Mouse (Mus musculus): ENCODE data around the gene Parp12. TPM values are rescaled to one million over a fixed set of nuclear protein-coding genes. Genes with fewer than 3 reads are reported as not detected.
A peak's percentile ranks its signal among the peaks of the same experiment; 100 is the strongest.

Gene Parp12
- total RNA-seq (2022) = 1 to 10 TPM; 1.7 to 3.6 (median 2.6) TPM

DNA sequence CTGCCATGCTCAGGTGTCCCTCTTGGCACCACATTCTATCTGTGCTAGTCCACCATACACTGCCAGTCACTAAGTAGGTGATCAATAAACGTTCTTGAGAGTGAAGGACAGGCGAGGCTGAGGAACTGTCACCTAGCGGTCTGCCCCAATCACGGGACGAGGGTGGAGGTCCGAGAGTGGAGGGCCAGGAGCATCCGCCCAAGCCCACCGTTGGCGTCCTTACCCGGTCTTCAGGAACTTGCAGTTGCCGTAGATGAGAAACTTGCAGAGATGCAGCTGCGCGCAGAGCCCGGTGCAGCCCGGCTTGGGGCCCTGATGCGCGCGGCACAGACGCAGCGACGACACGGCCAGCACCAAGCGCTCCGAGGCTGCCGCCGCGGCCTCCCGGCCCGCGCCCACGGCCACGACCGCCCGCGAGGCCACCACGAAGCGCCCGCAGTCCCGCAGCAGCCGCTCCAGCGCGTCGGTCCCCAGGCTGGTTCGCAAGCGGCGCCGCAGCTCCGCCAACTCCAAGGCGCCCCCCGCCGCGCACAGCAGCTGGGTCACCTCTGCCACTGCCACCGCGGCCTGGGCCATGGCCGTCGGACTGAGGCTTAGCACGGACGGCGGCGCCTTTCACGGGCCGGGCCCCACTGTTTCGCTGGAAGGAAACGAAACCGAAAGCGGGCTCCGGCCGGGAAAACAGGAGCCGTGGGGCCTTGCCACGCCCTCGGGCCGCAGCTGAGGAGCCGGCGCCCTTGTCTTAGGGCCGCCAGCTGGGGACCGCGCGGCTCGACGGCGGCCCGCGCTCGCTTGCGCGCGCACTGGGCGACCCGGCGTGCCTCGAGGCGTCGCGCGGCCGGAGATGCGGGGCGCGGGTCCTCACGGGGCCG is at the start of gene Parp12:
Gene Parp12 (minus strand): TSS at position 766 of the 872 bp plus-strand sequence.
- DNase-seq (ENCODE audit: low spot score in 2 of 2) = peak; percentile 60 to 72

DNA sequence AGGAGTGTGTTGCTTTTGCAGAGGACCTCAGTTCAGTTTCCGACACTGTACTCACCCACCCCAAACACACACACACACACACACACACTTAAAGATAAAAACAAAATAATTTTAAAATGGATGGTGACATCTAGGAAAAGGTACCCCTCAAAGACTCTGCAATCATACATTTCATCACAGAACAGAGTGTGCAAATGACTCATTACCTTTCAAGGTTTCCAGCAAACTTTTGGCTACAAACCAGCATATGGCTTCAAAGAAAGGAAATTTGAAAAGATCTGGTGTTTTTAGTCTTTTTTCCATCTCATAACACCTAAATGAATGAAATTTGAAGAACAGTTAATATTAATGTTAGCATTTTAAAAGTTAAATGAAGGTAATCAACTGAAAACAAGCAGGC is 46.7 kb upstream of the Parp12 start:
- DNase-seq (ENCODE audit: low spot score in 2 of 2) = no peak

DNA sequence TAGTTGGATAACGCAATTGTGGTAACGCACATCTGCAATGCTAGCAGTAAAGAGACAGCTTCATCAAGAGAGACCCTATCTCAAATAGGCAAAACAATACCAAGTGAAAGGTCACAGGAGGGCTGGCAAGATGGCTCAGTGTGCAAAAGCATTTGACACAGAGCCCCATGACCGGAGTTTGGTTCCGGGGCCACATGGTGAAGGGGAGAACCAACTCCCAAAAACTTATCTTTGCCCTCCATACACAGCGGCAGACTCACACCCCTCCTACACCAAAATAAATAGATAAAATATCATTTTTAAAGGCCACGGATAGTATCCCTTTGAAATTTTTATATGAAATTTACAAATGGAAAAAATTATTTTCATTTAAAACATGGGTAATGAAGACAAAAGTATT is 43.8 kb upstream of the Parp12 start:
- DNase-seq (ENCODE audit: low spot score in 2 of 2) = no peak

DNA sequence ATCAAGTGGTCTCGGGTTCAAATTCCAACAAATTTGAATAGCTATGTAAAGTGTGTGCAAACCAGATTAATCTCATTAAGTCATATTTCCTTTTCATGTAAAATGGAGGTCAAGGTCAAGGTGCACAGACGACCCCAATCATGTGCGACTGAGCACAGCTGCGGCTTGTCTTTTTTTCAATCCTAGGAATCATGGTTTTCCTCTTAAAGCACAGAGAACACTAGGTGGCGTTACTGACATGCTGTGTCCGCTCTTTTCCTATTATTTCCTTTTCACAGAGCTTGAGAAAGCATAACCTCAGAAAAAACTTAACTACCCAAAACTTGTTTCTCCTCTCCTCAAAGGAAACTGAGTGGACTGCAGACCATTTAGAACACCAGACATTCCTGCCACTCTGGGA is 27.9 kb upstream of the Parp12 start:
- no peak for DNase-seq (ENCODE audit: low spot score in 2 of 2)

DNA sequence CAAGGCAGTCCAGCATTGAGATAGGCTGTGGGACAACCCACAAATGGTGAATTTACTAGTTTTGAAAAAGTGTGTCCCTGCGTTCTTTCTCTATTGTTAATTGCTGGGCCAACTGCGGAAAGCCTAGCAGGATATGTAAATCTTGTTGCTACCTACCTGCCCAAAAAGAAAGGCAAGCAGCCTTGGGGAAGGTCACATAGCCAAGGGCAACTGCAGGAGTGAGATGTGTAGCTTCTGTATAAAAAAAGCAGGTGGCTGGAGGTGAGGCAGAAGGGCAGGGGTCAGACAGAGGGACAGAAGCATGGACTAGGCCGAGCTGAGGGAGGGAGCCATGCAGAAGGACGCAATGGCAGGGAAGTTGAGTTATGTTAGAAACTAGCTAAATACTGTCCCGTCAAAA is 14.4 kb upstream of the Parp12 start:
- DNase-seq (ENCODE audit: low spot score in 2 of 2) = no peak

DNA sequence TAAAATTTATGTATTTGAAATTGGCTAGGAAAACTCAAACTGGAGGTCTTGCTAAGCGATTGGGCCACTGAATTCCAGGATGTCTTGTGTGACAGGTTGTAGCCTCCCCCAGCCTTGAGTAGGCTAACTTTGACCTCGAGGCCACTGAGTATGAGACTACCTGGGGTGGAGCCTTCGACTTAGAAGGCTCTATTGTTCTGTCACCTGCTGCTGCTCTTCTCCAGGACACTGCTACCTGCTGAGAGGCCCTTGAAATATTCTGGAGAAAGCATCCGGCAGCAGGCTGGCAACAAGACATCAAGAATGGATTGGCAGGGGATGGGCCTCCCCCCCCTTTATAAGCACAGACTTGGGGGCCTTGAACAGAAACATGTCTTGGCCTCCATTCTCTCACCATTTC is 13.3 kb upstream of the Parp12 start:
- no peak for DNase-seq (ENCODE audit: low spot score in 2 of 2)

DNA sequence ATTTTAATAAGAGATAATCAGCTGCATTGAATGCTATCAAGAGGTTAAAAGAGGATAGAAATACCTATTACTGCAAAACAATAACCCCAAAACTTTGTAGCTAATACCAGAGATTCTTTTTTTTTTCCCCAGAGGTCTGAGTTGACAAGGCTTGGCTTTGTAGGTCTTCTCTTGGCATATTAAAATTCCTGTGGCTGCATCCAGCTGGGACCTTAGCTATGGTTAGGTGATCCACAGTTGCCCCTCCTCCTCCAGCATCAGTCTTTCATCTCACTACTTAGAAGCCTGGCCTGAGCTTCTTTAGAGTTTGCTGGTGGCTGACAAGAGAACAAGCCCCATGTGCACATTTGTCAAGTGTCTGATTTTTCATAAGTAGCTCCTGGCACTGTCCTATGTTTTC is 6.6 kb upstream of the Parp12 start:
- no peak for DNase-seq (ENCODE audit: low spot score in 2 of 2)

DNA sequence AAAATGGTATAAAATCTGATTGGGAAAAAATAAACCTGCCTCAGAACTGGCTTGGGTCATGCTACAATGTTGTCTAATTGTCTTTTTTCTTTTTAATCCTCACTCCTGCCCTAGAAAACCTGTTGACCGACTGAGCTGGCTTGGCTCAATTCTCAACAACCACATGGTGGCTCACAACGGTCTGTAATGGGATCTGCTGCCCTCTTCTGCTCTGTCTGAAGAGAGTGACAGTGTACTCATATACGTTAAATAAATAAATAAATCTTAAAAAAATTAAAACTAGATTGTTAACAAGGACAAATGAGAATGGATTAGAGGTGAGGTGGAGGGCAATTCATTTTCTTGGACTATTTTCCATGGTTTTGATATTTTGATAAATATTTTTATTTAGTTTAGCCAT is 2.5 kb upstream of the Parp12 start:
- no peak for DNase-seq (ENCODE audit: low spot score in 2 of 2)

DNA sequence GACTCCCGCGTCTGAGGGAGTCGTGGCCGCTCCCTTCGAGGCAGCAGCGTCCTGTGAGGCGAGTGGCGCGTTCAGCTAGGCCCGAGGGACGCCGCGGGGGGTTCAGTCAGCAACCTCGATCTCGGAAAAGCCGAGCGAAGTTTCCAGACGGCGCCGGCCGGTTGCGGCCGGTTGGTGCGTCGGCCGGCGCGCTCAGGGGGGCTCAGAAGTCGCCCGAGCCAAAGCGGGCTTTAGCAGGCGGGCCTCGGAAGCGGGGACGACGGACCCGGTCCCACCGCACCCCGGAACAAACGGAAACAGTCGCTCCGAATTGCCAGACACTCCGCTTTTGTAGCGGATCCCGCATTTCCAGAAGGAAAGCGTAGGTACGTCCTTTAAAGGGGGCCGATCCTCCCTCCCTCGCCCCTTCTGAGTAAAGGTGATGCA is 320 bp upstream of the Parp12 start:
- DNase-seq (ENCODE audit: low spot score in 2 of 2) = peak in 1 of 2 experiments; percentile 3

DNA sequence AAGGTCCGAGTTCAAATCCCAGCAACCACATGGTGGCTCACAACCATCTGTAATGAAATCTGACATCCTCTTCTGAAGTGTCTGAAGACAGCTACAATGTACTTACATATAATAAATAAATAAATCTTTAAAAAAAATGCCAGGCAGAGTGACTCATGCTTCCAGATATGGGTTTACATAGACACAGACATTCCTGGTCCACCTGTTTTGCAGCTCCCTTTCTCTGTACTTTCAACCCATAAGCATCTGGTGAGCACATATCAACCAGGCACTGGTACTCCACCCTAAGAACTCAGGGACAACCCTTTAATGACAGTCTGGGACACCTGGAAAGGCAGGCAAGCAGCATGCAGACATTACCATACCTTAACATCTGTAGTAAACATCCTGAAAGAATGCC is 2.7 kb downstream of the Parp12 start:
- DNase-seq (ENCODE audit: low spot score in 2 of 2) = no peak

DNA sequence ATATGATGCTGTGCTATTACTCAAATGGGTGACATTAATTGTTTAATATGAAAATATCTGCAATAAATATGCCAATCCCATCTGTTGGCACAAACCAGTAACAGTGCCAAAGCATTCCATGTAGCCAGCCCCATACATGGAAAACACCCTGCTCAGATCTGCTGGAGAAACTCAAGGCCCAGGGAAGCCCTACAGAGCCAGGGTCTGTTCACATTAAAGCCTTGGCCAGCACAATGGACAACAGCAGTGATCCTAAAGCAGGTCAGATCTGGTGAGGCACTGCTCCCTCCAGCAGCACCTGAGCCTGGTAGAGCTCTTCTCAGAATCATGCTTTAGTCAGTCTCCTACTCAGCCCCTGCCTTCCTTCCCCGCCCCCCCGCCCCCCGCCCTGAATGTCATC is 5.0 kb downstream of the Parp12 start:
- no peak for DNase-seq (ENCODE audit: low spot score in 2 of 2)

DNA sequence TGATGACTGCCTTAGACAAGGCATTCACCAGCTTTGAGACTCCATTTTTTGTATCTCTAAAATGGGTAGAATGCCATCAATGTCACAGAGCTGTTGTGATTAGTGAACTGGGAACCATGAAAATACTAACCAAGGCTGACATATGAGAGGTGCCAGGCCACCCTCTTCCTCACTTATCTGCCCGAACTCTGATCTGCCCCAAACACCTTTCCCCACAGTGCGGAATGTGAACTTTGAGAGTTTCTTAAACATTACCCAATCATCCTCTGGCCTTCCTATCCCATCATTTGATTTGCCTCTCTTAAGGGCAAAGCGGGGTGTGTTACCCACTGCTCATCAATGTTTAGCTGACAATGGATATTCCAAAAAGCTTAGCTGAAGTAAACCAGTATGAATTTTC is 5.4 kb downstream of the Parp12 start:
- no peak for DNase-seq (ENCODE audit: low spot score in 2 of 2)

DNA sequence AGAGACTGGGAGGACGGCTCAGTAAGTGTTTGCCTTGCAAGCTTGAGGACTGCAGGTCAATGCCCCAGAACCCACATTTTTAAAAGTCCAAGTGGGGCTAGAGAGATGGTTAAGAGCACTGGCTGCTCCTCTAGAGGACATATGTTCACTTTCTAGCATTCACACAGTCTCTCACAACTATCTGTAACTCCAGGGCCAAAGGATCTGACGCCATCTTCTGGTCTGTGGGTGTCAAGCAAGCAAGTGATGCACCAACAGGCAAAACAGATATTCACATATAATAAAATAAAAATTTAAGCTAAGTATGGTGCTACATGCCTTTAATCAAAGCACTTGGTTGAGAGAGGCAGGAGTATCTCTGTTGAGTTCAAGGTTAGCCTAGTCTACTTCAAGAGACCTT is 11.3 kb downstream of the Parp12 start:
- no peak for DNase-seq (ENCODE audit: low spot score in 2 of 2)

DNA sequence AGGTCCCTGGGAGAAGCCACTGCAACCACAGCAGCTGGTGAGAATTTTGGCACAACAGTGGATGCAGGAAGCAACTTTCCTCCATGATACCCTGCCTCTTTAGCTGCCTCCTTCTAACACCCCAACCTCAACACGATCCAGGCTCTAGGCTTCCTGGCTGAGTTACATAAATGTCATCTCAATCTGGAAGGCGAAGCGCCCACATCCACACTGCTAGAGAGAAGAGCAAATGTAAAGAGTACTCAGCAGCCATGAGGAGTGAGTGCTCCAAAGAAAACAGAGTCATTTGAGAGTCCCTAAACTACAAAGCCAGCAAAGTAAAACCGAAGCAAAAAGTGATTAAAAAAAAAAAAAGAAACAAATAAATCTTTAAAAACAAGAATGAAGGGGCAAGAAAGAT is 13.5 kb downstream of the Parp12 start:
- DNase-seq (ENCODE audit: low spot score in 2 of 2) = no peak

DNA sequence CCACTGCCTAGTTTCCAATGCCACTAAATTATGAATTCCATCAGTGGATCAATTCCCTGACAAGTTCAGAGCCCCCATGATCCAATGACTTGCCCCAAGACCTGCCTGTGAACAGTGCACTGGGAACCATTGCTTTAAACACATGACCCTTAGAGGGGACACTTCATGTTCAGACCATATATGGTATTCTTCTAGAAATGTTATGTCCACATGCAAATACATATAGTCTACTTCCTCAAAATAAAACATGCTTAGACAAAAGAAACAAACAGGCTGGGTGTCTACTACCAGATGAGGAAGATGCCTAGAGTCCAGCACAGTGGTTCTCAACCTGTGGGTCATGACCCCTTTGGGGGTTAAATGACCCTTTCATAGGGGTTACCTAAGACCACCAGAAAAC is 41.7 kb downstream of the Parp12 start:
- DNase-seq (ENCODE audit: low spot score in 2 of 2) = no peak

DNA sequence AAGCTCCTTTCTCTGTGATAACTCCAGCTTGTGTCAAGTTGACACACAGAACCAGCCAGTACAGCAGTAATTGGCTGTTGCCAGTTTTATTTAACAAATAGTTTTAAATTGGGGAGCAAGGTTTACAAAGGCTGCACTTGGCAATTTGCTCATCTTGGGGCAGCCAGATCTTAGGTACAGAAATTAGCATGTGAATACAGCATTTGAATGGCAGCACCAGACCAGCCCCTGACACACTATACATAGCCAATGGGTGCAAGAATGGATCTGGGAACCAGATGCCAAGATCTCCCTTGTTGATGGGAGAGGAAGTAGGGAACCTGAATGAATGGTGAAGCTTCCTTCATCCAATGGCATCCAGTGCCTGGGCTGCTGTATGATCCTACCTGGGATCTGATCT is 44.0 kb downstream of the Parp12 start:
- DNase-seq (ENCODE audit: low spot score in 2 of 2) = no peak

DNA sequence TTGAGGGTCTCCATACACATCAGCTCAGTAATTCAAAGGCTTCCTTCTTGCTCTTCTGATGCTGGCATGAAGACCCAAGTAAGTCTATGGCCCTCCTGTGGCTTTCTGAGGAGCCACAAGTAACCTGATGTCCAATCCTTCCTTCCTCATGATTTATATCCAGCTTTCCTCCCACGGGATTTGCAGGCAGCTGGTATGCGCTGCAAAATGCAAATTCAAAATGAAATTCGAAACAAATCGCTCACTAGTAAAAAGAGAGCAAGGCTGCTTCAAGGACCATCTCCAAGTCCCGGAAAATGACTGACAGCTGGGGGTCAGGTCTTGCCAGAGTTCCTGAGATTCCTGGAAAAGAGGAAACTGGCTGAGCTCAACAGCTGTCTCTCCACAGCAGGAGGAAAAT is 45.5 kb downstream of the Parp12 start:
- no peak for DNase-seq (ENCODE audit: low spot score in 2 of 2)

DNA sequence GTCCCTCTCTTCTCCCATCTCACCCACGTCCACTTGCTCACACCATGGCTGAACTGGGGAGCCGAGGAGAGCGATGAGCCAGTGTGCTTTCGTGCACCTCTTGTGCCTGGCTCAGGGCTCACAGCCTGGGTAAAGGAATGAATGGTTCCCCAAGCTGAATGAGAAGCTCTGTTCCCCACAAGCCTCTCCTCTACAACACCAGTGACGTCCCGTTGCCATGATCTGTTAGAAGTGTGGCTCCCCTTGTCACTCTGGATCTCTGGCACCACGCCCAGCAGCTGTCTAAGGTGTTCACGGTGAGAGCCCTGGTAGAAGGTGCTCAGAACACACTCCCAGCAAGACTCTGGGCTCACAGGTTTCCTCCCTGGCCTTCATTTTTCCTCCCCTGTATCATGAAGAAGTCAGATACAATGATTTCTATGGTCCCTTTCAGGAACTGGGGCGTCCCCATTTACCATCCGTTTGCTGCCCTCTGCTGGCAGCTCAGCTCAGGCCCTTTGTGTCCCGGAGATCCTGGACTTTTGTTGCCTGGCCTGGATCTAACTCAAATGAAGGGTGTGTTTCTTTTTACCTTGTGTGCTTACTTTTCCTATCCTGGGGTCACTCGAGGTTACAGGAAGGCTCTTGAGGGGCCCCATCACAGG is 51.1 kb downstream of the Parp12 start:
- DNase-seq (ENCODE audit: low spot score in 2 of 2) = peak; percentile 44 to 60

DNA sequence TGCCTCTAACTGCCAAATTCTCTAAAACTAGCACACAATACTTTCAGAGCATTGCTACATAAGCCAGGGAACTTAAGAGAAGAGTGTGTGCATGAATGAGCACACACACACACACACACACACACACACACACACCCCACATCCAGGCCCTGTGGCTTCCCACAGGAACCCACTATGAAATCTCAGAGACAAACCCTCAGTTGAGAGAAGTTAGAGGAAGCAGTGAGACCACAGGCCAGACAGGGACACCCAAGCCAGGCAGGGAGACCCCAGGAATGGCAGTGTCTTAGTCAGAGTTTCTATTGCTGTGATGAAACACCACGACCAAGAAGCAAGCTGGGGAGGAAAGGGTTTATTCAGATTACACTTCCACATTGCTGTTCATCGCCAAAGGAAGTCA is 54.6 kb downstream of the Parp12 start:
- DNase-seq (ENCODE audit: low spot score in 2 of 2) = no peak

DNA sequence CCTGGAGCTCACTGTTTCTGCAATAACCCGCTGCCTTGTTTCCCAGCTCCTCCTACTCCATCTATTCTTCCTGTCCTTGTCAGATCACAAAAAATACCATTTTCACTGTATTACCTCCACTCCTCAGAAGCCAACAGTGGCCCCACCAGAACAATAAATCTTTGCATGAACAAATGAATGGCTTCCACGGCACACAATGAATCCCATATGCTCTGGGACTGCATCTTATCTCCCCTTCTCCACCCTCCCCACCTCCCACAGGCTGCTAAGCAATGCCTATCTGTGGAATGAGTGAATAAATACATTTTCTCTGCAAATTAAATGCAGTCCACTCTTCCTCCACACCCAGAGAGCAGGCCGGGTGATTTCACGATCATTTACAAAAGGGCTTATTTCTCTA is 57.0 kb downstream of the Parp12 start:
- DNase-seq (ENCODE audit: low spot score in 2 of 2) = no peak

DNA sequence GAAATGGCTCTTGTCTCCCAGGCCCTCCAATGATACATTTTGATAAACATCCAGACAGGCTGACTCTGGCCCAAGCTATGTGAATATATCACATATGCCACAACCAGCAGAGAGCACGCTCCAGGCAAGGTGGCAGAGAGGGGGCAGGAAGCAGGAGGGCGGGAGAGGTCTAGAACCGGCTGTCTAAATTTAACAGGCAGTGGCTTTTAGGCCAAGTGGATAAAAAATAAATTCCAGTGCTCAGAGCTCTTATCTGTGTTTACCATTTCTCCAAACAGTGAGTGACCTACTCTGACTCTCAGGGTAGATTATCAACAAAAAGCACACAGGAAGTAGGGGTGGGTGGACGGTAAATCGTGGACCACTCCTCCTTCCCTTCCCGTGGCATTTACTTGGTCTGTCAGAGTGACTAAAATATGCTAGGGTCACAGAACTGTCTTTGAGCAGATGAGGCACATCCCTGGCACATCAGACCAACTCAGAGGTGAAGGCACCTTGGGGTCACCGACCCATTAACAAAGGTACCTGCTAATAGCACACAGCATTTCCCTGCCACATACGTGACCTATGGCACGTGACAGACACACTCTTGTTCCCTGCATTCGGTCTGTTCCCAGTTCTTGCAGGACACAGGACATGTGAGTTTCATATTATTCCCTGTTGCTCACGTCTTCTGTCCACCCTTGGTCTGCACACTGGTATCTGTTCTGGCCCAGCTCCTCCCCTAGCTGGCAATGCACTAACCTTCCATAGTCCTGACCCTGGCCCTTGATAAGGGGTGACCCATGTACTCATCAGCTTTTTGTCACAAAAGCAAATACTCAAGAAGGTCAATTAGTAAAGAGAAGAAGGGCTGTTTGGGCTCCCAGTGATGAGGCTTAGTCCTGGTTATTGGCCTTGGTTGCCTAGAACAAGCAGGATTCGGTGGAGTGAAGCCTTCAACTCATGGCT is 58.3 kb downstream of the Parp12 start:
- no peak for DNase-seq (ENCODE audit: low spot score in 2 of 2)

DNA sequence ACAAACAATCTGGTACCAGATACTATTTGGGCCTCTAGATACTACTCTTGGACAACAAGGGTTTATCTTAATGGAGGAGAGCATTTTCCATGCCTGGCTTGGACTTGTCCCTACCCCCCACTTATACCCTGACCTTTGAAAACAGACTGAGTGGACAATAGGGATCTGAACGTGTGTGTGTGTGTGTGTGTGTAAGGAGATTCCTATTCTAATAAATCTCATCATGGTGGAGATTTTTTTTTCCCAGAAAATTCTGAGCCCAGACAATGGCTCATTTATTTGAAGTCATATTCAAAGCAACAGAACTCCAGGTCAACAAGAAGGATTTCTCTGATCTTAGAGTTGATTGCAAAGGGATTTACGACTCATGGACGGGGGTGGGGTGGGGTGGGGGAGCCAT is 59.2 kb downstream of the Parp12 start:
- DNase-seq (ENCODE audit: low spot score in 2 of 2) = no peak

Data from gastrocnemius, adult 8-10 months (tissue).